Mouse (Mus musculus) liver, embryonic 14.5 days (tissue): ENCODE measurements at regions not wholly inside any gene's neighbourhood (a gene's known extent, or its start where the extent isn't known, plus 50 kb on each side); places are given as distances from the start of the nearest gene placed in this dataset.

Experiments used
- ATAC-seq: fragments of 200-750 bp; cut with Nextera tagmentation; 2 replicates; pipeline ENCODE4 v1.8.0; 2017; ENCODE audit warnings: moderate number of reproducible peaks, mild to moderate bottlenecking, moderate library complexity; ENCODE audit not compliant: insufficient read depth
- DNase-seq, 3 experiments: peaks; one replicate each; pipeline ENCODE4 v3.0.0-alpha.2; 2012 to 2013; ENCODE audit warnings: low read depth in 3 of 3, low spot score in 3 of 3
- H3K27ac ChIP-seq: fragments of 300-500 bp; sonication (generic); 2 replicates; pipeline ENCODE4 v1.5.1; 2014; ENCODE audit warnings: moderate library complexity, mild to moderate bottlenecking, control low read depth, inconsistent platforms
- H3K27me3 ChIP-seq: fragments of 300-500 bp; sonication (generic); 2 replicates; pipeline ENCODE4 v1.6.1; 2014; ENCODE audit warnings: mild to moderate bottlenecking, low read length, moderate library complexity; ENCODE audit not compliant: control insufficient read depth, insufficient read depth
- H3K36me3 ChIP-seq: fragments of 300-500 bp; sonication (generic); replicated peaks from 2 replicates; pipeline ENCODE4 v1.6.1; 2014; ENCODE audit warnings: low read depth; ENCODE audit not compliant: control insufficient read depth, insufficient read depth
- H3K4me1 ChIP-seq, 2 experiments: fragments of 200-500 bp in 1 of 2; fragments of 300-500 bp in 1 of 2; sonication (generic) in 1 of 2; replicated peaks; 2 replicates each; pipeline ENCODE4 v1.6.1; 2012 to 2014; ENCODE audit warnings: antibody characterized with exemption in 1 of 2, inconsistent platforms in 1 of 2, low read length in 1 of 2; ENCODE audit not compliant: control insufficient read depth in 2 of 2, insufficient read depth in 2 of 2
- H3K4me2 ChIP-seq: fragments of 300-500 bp; sonication (generic); 2 replicates; pipeline ENCODE4 v1.6.1; 2014; ENCODE audit warnings: low read depth, mild to moderate bottlenecking, control low read depth, moderate library complexity
- H3K4me3 ChIP-seq, 2 experiments: fragments of 200-500 bp in 1 of 2; fragments of 300-500 bp in 1 of 2; sonication (generic) in 1 of 2; 2 replicates each; pipeline ENCODE4 v1.5.1; 2012 to 2014; ENCODE audit warnings: low read depth in 2 of 2, low read length in 2 of 2, mild to moderate bottlenecking in 2 of 2, control low read depth in 1 of 2, inconsistent platforms in 1 of 2, moderate library complexity in 1 of 2; ENCODE audit not compliant: insufficient read depth in 1 of 2
- H3K9ac ChIP-seq: fragments of 300-500 bp; sonication (generic); replicated peaks from 2 replicates; pipeline ENCODE4 v1.6.1; 2014; ENCODE audit warnings: mild to moderate bottlenecking, control low read depth, moderate library complexity
- H3K9me3 ChIP-seq: fragments of 300-500 bp; sonication (generic); 2 replicates; pipeline ENCODE4 v1.6.1; 2016; ENCODE audit warnings: low read length, mixed read lengths; ENCODE audit not compliant: control insufficient read depth
- CTCF ChIP-seq: IDR thresholded peaks from 2 replicates; pipeline ENCODE4 v1.5.1; 2016; ENCODE audit warnings: antibody characterized with exemption, low read depth, control low read depth
- EP300 ChIP-seq: IDR thresholded peaks from 2 replicates; pipeline ENCODE4 v1.6.1; 2016; ENCODE audit warnings: antibody characterized with exemption, low read depth
- WGBS: fragments of 180-500 bp; shearing (Covaris S2); extraction: QIAGEN DNeasy Blood & Tissue Kit; methylation state at CpG from one replicate; pipeline ENCODE4 v1.1.7; 2014; ENCODE audit not compliant: insufficient replicate concordance; 5-methylcytosine and 5-hydroxymethylcytosine counted together

DNA sequence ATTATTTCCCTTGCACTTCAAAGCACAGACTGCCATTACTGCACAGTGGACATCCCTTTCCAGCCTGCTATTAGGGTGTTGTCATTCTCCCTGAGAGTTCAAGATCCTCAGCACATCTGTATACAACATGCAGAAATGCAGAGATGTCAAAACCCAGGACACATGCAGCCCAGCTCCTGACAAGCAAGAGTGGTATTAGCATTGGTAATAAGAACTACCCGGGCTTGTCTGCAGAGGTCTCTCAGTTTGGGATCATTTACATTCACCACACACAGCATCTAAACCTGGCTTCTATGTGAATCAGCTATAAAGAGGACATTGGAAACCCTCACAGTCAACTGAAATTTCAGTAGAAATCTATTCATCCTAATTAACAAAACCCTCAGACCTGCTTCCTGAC, 270.1 kb upstream of the Nectin3 start:
- no peaks in the 10 kb centered on the region for H3K9me3 ChIP-seq
- DNase-seq (no peak), ATAC-seq (no peak)
- H3K27me3 ChIP-seq = no peaks in the 10 kb centered on the region
- no peak overlapping the region for H3K9ac ChIP-seq
- WGBS = 52% methylated on average over 1 of the region's 1 CpGs
- no peak overlapping the region for H3K4me3 ChIP-seq
- H3K27ac ChIP-seq = no peak overlapping the region
- no peaks in the 10 kb centered on the region for H3K36me3 ChIP-seq
- H3K4me1 ChIP-seq = no peaks in the 10 kb centered on the region
- TF ChIP-seq CTCF (no peak), EP300 (no peak)
- no peak overlapping the region for H3K4me2 ChIP-seq

- whole genome bisulfite sequencing = 69% methylated on average over 4 of the region's 4 CpGs
- H3K9me3 ChIP-seq = no peaks in the 10 kb centered on the region
- ATAC-seq = no peak
- TF ChIP-seq CTCF = no peak
- no peak for TF ChIP-seq EP300
- DNase-seq = no peak
- H3K4me1 ChIP-seq = no peaks in the 10 kb centered on the region
- no peak overlapping the region for H3K9ac ChIP-seq
- no peak overlapping the region for H3K27ac ChIP-seq
- H3K27me3 ChIP-seq = no peaks in the 10 kb centered on the region
- H3K4me3 ChIP-seq = no peak overlapping the region
- no peaks in the 10 kb centered on the region for H3K36me3 ChIP-seq
- H3K4me2 ChIP-seq = no peak overlapping the region
These were observed 236.8 kb upstream of the Nectin3 start for GRCm38 (mm10) chr16:46735140-46735539.

DNA sequence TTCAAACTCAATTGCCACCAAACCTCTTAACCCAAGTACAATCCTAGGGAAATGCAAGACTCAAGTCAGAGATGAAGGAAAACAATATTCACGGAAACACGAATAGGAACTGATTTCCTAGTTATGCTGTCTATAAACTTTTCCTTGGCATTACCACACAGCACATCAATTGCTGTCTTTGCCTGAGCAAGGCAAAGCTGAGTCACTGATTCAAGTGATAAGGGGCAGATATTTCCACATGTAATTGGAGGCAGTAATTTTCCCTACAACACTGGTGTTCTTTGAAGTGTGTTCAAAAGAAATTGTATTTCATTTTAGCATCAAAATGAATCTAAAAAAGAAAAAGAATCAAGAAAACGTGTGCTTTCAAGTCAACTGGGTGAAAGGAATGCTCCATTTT, 230.1 kb upstream of the Nectin3 start:
- no peaks in the 10 kb centered on the region for H3K4me1 ChIP-seq
- no peak overlapping the region for H3K27ac ChIP-seq
- no peak overlapping the region for H3K4me3 ChIP-seq
- no peaks in the 10 kb centered on the region for H3K9me3 ChIP-seq
- 59% methylated on average over 3 of the region's 3 CpGs for WGBS
- no peaks in the 10 kb centered on the region for H3K36me3 ChIP-seq
- no peak for ATAC-seq
- H3K27me3 ChIP-seq = no peaks in the 10 kb centered on the region
- no peak overlapping the region for H3K4me2 ChIP-seq
- no peak for TF ChIP-seq CTCF
- TF ChIP-seq EP300 = no peak
- no peak for DNase-seq
- no peak overlapping the region for H3K9ac ChIP-seq

DNA sequence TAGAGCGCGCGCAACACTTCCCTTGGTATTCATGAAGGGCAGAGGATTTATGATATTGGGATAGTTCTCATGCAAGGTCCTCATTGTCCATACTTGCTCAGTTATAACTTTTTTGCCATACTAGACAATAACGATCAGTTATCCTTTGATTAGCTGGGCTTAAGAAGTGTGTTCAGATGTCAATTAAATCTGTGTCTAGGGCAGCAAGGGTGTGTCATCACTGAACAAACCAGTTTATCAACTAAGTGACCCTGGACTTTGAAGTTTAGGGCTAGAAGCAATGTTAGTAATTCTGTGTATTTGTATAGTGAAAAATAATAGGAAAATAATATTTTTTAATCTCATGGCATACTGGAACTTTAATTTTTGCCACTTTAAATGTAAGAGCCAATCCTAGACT, 225.3 kb upstream of the Nectin3 start:
- DNase-seq (no peak), ATAC-seq (no peak)
- Histone ChIP-seq H3K36me3 (no peaks in the 10 kb centered on the region), H3K9me3 (no peaks in the 10 kb centered on the region), H3K4me3 (no peak overlapping the region), H3K9ac (no peak overlapping the region), H3K4me1 (no peaks in the 10 kb centered on the region), H3K27ac (no peak overlapping the region), H3K4me2 (no peak overlapping the region), H3K27me3 (no peaks in the 10 kb centered on the region)
- TF ChIP-seq CTCF (no peak), EP300 (no peak)
- 83% methylated on average over 4 of the region's 4 CpGs for WGBS

DNA sequence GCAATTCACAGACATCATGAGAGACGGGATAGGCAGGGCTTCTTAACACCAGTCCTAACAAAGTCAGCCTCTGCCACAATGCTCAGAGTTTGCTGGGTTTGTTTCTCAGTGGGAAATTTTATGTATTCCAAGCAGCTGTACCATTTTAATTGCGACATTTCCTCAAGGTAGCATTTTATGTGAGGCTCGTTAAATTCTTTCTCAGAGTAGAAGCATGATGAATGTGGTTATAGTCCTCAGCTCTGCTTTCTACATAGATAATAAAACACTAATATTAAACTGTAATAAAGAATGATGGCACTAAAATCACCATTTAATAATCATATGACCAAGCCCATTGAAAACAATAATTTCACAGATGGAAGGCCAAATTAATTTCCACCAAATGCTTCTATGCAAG, 181.5 kb upstream of the Nectin3 start:
- H3K4me1 ChIP-seq = no peaks in the 10 kb centered on the region
- WGBS = 68% methylated on average over 3 of the region's 3 CpGs
- DNase-seq = no peak

More for the DNA sequence above, 181.5 kb upstream of the Nectin3 start:
- no peak for TF ChIP-seq EP300
- no peak for TF ChIP-seq CTCF
- Histone ChIP-seq H3K9ac (no peak overlapping the region), H3K27me3 (no peaks in the 10 kb centered on the region), H3K9me3 (no peaks in the 10 kb centered on the region), H3K36me3 (no peaks in the 10 kb centered on the region), H3K27ac (no peak overlapping the region), H3K4me3 (no peak overlapping the region), H3K4me2 (no peak overlapping the region)
- no peak for ATAC-seq
